Mouse (Mus musculus) hindbrain, embryonic 11.5 days (tissue): Measurements from ENCODE around the gene Cacna1a. TPM values are rescaled to one million over a fixed set of nuclear protein-coding genes. Genes with fewer than 3 reads are reported as not detected.

Source experiments
- ATAC-seq: fragments of 200-750 bp; cut with Nextera tagmentation; 2 replicates; pipeline ENCODE4 v1.8.0; 2017; ENCODE audit warnings: mild to moderate bottlenecking, moderate TSS enrichment, moderate library complexity; ENCODE audit not compliant: low FRiP score
- DNase-seq: peaks from one replicate; pipeline ENCODE4 v3.0.0-alpha.2; 2015; ENCODE audit warnings: low spot score
- H3K27ac ChIP-seq: fragments of 300-500 bp; sonication (generic); 2 replicates; pipeline ENCODE4 v1.5.1; 2014; ENCODE audit warnings: mild to moderate bottlenecking, low read depth, low read length
- H3K27me3 ChIP-seq: fragments of 300-500 bp; sonication (generic); 2 replicates; pipeline ENCODE4 v1.6.1; 2014; ENCODE audit warnings: mild to moderate bottlenecking, low read length, moderate library complexity, mixed read lengths; ENCODE audit not compliant: control insufficient read depth, insufficient read depth
- H3K36me3 ChIP-seq: fragments of 300-500 bp; sonication (generic); 2 replicates; pipeline ENCODE4 v1.6.1; 2014; ENCODE audit warnings: mild to moderate bottlenecking, low read length, moderate library complexity, mixed read lengths; ENCODE audit not compliant: control insufficient read depth, insufficient read depth
- H3K4me1 ChIP-seq: fragments of 300-500 bp; sonication (generic); replicated peaks from 2 replicates; pipeline ENCODE4 v1.6.1; 2014; ENCODE audit warnings: low read length, mixed read lengths; ENCODE audit not compliant: control insufficient read depth, insufficient read depth
- H3K4me2 ChIP-seq: fragments of 300-500 bp; sonication (generic); replicated peaks from 2 replicates; pipeline ENCODE4 v1.6.1; 2014; ENCODE audit warnings: mild to moderate bottlenecking, low read depth, low read length
- H3K4me3 ChIP-seq: fragments of 300-500 bp; sonication (generic); 2 replicates; pipeline ENCODE4 v1.5.1; 2014; ENCODE audit warnings: low read depth, low read length
- H3K9ac ChIP-seq: fragments of 300-500 bp; sonication (generic); 2 replicates; pipeline ENCODE4 v1.6.1; 2014; ENCODE audit warnings: low read depth, low read length
- H3K9me3 ChIP-seq: fragments of 300-500 bp; sonication (generic); 2 replicates; pipeline ENCODE4 v1.6.1; 2016; ENCODE audit warnings: low read length; ENCODE audit not compliant: control insufficient read depth
- WGBS: fragments of 180-500 bp; shearing (Covaris S2); extraction: QIAGEN DNeasy Blood & Tissue Kit; methylation state at CpG from one replicate; pipeline ENCODE4 v1.1.7; 2014; 5-methylcytosine and 5-hydroxymethylcytosine counted together
- polyA plus RNA-seq: library from polyadenylated mRNA; unstranded; fragments of >200 nt; fragmentation: Nextera tagmentation; extraction: Ambion mirVana; gene quantifications from 2 replicates; pipeline ENCODE4 v1.2.1, GENCODE M21; 2014

Gene Cacna1a
- polyA plus RNA-seq, 1 experiment from 2014 or later: 10.4 TPM

- peak; percentile 97 for DNase-seq
- H3K27me3 ChIP-seq: no peaks in the 10 kb centered on the region
- H3K36me3 ChIP-seq: no peaks in the 10 kb centered on the region
- peak overlapping the region; percentile 77 for H3K9ac ChIP-seq
- H3K9me3 ChIP-seq: no peaks in the 10 kb centered on the region
- peak overlapping the region; percentile 87 for H3K4me2 ChIP-seq
- ATAC-seq: peak; percentile 91
- under 1% methylated on average over 95 of the region's 106 CpGs for WGBS
- H3K4me1 ChIP-seq: peaks cover 6% of the 10 kb centered on the region
- peak overlapping the region; percentile 94 for H3K27ac ChIP-seq
- peak overlapping the region; percentile 53 for H3K4me3 ChIP-seq
Measured at GRCm38 (mm10) chr8:84639162-84640009, 251.1 kb downstream of the Cacna1a start.

GRCm38 (mm10) chr8:84640010-84640588 lies 251.9 kb downstream of the Cacna1a start:
- Histone ChIP-seq H3K27me3 (no peaks in the 10 kb centered on the region), H3K9me3 (no peaks in the 10 kb centered on the region), H3K4me3 (peak overlapping the region; percentile 33), H3K9ac (peak overlapping the region; percentile 47; the same call in 1 of the 2 replicates), H3K27ac (no peak overlapping the region), H3K36me3 (no peaks in the 10 kb centered on the region), H3K4me1 (peaks cover 2% of the 10 kb centered on the region), H3K4me2 (peak overlapping the region; percentile 31)
- no peak for DNase-seq
- ATAC-seq: no peak
- WGBS: 35% methylated on average over 9 of the region's 9 CpGs

GRCm38 (mm10) chr8:84640617-84641294 lies 252.5 kb downstream of the Cacna1a start:
- H3K9ac ChIP-seq: no peak overlapping the region
- H3K4me2 ChIP-seq: no peak overlapping the region
- H3K27ac ChIP-seq: no peak overlapping the region
- no peak for ATAC-seq
- no peaks in the 10 kb centered on the region for H3K9me3 ChIP-seq
- H3K4me3 ChIP-seq: no peak overlapping the region
- WGBS: 72% methylated on average over 6 of the region's 7 CpGs
- H3K36me3 ChIP-seq: no peaks in the 10 kb centered on the region
- DNase-seq: no peak
- H3K4me1 ChIP-seq: no peaks in the 10 kb centered on the region; the same call in 1 of the 2 replicates
- no peaks in the 10 kb centered on the region for H3K27me3 ChIP-seq

- no peak overlapping the region for H3K27ac ChIP-seq
- DNase-seq (no peak), ATAC-seq (no peak)
- WGBS: 81% methylated on average over 1 of the region's 1 CpGs
- no peak overlapping the region for H3K4me3 ChIP-seq
- H3K27me3 ChIP-seq: no peaks in the 10 kb centered on the region
- no peaks in the 10 kb centered on the region for H3K9me3 ChIP-seq
- no peak overlapping the region for H3K9ac ChIP-seq
- H3K4me2 ChIP-seq: no peak overlapping the region
- H3K4me1 ChIP-seq: no peaks in the 10 kb centered on the region
- H3K36me3 ChIP-seq: no peaks in the 10 kb centered on the region
Measured at GRCm38 (mm10) chr8:84641578-84642361, 253.5 kb downstream of the Cacna1a start.

GRCm38 (mm10) chr8:84643019-84643418 lies 254.8 kb downstream of the Cacna1a start:
- Histone ChIP-seq H3K9me3 (no peaks in the 10 kb centered on the region), H3K4me2 (no peak overlapping the region), H3K27ac (no peak overlapping the region), H3K27me3 (no peaks in the 10 kb centered on the region), H3K4me3 (no peak overlapping the region), H3K9ac (no peak overlapping the region), H3K4me1 (0 out of 2 replicates have a peak, but pooled peaks cover 2% of the 10 kb centered on the region), H3K36me3 (no peaks in the 10 kb centered on the region)
- 83% methylated on average over 5 of the region's 5 CpGs for WGBS
- DNase-seq (no peak), ATAC-seq (no peak)

GRCm38 (mm10) chr8:84646800-84647199 lies 258.6 kb downstream of the Cacna1a start:
- no peaks in the 10 kb centered on the region for H3K36me3 ChIP-seq
- no peaks in the 10 kb centered on the region for H3K9me3 ChIP-seq
- H3K4me3 ChIP-seq: no peak overlapping the region
- no peak overlapping the region; the same call in 1 of the 2 replicates for H3K4me2 ChIP-seq
- H3K9ac ChIP-seq: no peak overlapping the region
- DNase-seq (no peak), ATAC-seq (peak; percentile 36; the same call in 1 of the 2 replicates)
- H3K27ac ChIP-seq: no peak overlapping the region; the same call in 1 of the 2 replicates
- no peaks in the 10 kb centered on the region for H3K27me3 ChIP-seq
- WGBS: 64% methylated on average over 6 of the region's 6 CpGs
- peaks cover 5% of the 10 kb centered on the region; the same call in 1 of the 2 replicates for H3K4me1 ChIP-seq

- no peaks in the 10 kb centered on the region for H3K36me3 ChIP-seq
- H3K4me3 ChIP-seq: peak overlapping the region; percentile 12; the same call in 1 of the 2 replicates
- H3K27ac ChIP-seq: peak overlapping the region; percentile 19; the same call in 1 of the 2 replicates
- no peaks in the 10 kb centered on the region for H3K27me3 ChIP-seq
- H3K9ac ChIP-seq: no peak overlapping the region
- 1% methylated on average over 14 of the region's 14 CpGs for WGBS
- ATAC-seq (peak; percentile 76), DNase-seq (peak; percentile 83)
- H3K4me1 ChIP-seq: peaks cover 5% of the 10 kb centered on the region; the same call in 1 of the 2 replicates
- peak overlapping the region; percentile 39 for H3K4me2 ChIP-seq
- no peaks in the 10 kb centered on the region for H3K9me3 ChIP-seq
Measured at GRCm38 (mm10) chr8:84647461-84647901, 259.2 kb downstream of the Cacna1a start.

GRCm38 (mm10) chr8:84650213-84650612 lies 262.0 kb downstream of the Cacna1a start:
- peak overlapping the region; percentile 67 for H3K27ac ChIP-seq
- no peak for ATAC-seq
- H3K4me2 ChIP-seq: no peak overlapping the region
- peaks cover 5% of the 10 kb centered on the region; the same call in 1 of the 2 replicates for H3K4me1 ChIP-seq
- no peak overlapping the region for H3K4me3 ChIP-seq
- no peak for DNase-seq
- H3K9ac ChIP-seq: peak overlapping the region; percentile 19; the same call in 1 of the 2 replicates
- 38% methylated on average over 3 of the region's 3 CpGs for WGBS
- H3K27me3 ChIP-seq: no peaks in the 10 kb centered on the region
- no peaks in the 10 kb centered on the region for H3K9me3 ChIP-seq
- no peaks in the 10 kb centered on the region for H3K36me3 ChIP-seq
